Mouse (Mus musculus): ENCODE measurements around the gene Timm22.

Timm22 gene

GRCm38 (mm10) chr11:76436864-76437437 is 30.2 kb downstream of the Timm22 start:
- no peak for DNase-seq

GRCm38 (mm10) chr11:76439666-76440065 is 32.9 kb downstream of the Timm22 start:
- no peak for DNase-seq

GRCm38 (mm10) chr11:76445459-76445858 is 38.7 kb downstream of the Timm22 start:
- no peak for DNase-seq

- no peak for DNase-seq
Measured at GRCm38 (mm10) chr11:76446251-76446650, 39.5 kb downstream of the Timm22 start.

GRCm38 (mm10) chr11:76449520-76450201 is 42.9 kb downstream of the Timm22 start:
- no peak for DNase-seq

GRCm38 (mm10) chr11:76450202-76450561 is 43.4 kb downstream of the Timm22 start:
- DNase-seq = no peak

GRCm38 (mm10) chr11:76454492-76454891 is 47.7 kb downstream of the Timm22 start:
- DNase-seq = peak; percentile 65 to 68

GRCm38 (mm10) chr11:76456233-76456632 is 49.5 kb downstream of the Timm22 start:
- DNase-seq = peak; percentile 87 to 92

GRCm38 (mm10) chr11:76456897-76457296 is 50.1 kb downstream of the Timm22 start:
- peak; percentile 22 to 34 for DNase-seq

- no peak for DNase-seq
Measured at GRCm38 (mm10) chr11:76458730-76459129, 52.0 kb downstream of the Timm22 start.

GRCm38 (mm10) chr11:76459489-76459888 is 52.7 kb downstream of the Timm22 start:
- no peak for DNase-seq

- peak in 1 of 2 experiments; percentile 48 for DNase-seq
Measured at GRCm38 (mm10) chr11:76461201-76461600, 54.4 kb downstream of the Timm22 start.

- DNase-seq = no peak
Measured at GRCm38 (mm10) chr11:76461696-76462095, 54.9 kb downstream of the Timm22 start.

- no peak for DNase-seq
Measured at GRCm38 (mm10) chr11:76465879-76466278, 59.1 kb downstream of the Timm22 start.

Data from thymus, postnatal 36 days (tissue).